Mouse (Mus musculus) ES-E14 (cell line): ENCODE results near the gene Smyd3.
"Not testable (repeated sequence)": the region's sequence is repeated elsewhere in the genome, so short reads cannot be mapped to it uniquely, and the experiment has no call there.

Source experiments
- CHD2 ChIP-seq: IDR thresholded peaks from 2 replicates; pipeline ENCODE4 v1.6.1; 2014; ENCODE audit warnings: mild to moderate bottlenecking, low read depth, low read length, inconsistent platforms
- HCFC1 ChIP-seq: IDR thresholded peaks from 2 replicates; pipeline ENCODE4 v1.6.1; 2012; ENCODE audit warnings: low read length, inconsistent platforms, borderline replicate concordance; ENCODE audit not compliant: insufficient read depth
- MAFK ChIP-seq: IDR thresholded peaks from 2 replicates; pipeline ENCODE4 v1.6.1; 2014; ENCODE audit warnings: mild to moderate bottlenecking, low read depth, low read length, inconsistent platforms; ENCODE audit not compliant: insufficient read depth
- ZC3H11A ChIP-seq: IDR thresholded peaks from 2 replicates; pipeline ENCODE4 v1.6.1; 2012; ENCODE audit warnings: low read depth, mild to moderate bottlenecking, inconsistent platforms, low read length, borderline replicate concordance
- ZNF384 ChIP-seq: IDR thresholded peaks from 2 replicates; pipeline ENCODE4 v1.6.1; 2012; ENCODE audit warnings: low read depth, low read length, inconsistent platforms

- not testable (repeated sequence) for TF ChIP-seq ZC3H11A, ZNF384, CHD2, HCFC1, MAFK
These were observed 355.1 kb downstream of the Smyd3 start for GRCm38 (mm10) chr1:179162752-179163151.
